Mouse (Mus musculus) liver, adult 2 months (tissue): ENCODE data around the gene Mypn.

ENCODE experiments used
- CTCF ChIP-seq: fragments of 200-500 bp; IDR thresholded peaks from 2 replicates; pipeline ENCODE4 v1.5.1; 2011; ENCODE audit warnings: low read depth, low read length, control low read depth
- POLR2A ChIP-seq: fragments of 200-500 bp; IDR thresholded peaks from 2 replicates; pipeline ENCODE4 v1.6.1; 2011; ENCODE audit warnings: low read length, control low read depth; ENCODE audit not compliant: insufficient read depth; ENCODE audit errors: extremely low read depth

- TF ChIP-seq POLR2A (no peak), CTCF (no peak)
These were observed 32.1 kb upstream of the Mypn start for GRCm38 (mm10) chr10:63235889-63236288.
